Mouse (Mus musculus): ENCODE measurements around the gene Flt3l. TPM values are rescaled to one million over a fixed set of nuclear protein-coding genes. Genes with fewer than 3 reads are reported as not detected.

Flt3l gene
- polyA plus RNA-seq, 1 experiment = 1.6 TPM

DNA sequence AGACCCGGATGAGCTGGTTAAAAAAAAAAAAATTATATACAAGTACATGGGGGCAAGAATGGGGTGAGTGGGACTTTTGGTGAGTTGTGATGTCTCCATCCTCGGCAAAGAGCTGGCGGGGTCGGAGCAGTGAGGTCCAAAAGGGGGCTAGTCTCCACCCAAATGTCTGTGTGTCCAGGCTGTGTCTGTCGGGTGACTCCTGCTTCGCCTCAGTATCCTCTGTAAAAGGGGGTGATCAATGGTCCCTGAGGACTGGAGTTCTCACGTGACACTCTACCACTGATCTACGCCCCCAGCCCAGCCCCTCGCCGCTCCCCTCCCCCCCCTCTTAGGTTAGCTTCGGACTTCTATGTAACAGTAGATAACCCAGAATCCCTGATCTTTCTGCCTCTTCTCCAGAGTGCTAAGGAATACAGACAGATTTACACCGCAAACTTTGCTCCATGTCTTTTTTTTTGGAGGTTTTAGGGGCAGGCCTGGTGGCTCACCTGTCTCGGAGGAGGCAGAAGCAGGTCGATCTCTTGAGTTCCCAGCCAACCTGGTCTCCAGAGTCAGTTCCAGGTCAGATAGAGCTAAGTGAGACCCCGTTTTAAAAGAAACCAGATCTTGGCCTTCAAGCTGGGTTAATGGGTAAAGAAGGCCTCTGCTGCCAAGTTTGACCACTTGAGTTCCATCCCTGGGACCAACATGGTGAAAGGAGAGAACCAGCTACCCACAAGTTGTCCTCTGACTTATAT, 6.3 kb downstream of the Flt3l start:
- Histone ChIP-seq H3K4me3 (ENCODE audit: insufficient read depth, poor library complexity, severe bottlenecking) (peak overlapping the region; percentile 95), H3K79me3 (ENCODE audit: low read depth) (peaks cover 29% of the 10 kb centered on the region), H3K36me3 (ENCODE audit: control insufficient read depth, insufficient read depth) (peaks cover 33% of the 10 kb centered on the region), H3K79me2 (ENCODE audit: control insufficient read depth, insufficient read depth) (peaks cover 36% of the 10 kb centered on the region), H3K27me3 (ENCODE audit: control insufficient read depth, insufficient read depth, insufficient read length) (no peaks in the 10 kb centered on the region), H3ac (ENCODE audit: control insufficient read depth, insufficient read length, low read depth) (no peak overlapping the region)
- TF ChIP-seq CEBPB (IDR thresholded peaks at IDR 0.05; ENCODE audit: low read depth) = no peak

DNA sequence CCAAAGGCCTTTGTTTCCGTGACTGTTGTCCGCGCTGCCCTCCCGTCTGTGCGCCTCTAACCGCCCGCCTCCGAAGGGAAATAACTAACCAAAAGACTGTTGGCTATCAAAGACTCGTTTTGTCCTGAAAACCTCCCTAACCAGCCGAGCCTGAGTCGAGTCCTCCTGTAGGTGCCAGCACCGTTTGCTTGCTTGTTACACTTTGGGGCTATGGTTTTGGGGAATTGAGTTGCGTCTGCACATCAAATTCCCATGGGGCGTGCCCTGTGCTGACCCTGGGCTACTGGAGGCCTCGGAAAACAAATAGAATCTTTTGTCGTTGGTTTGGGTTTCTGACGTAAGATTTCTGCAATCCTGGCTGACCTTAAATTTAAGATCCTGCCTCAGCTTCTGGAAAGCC, 6.9 kb downstream of the Flt3l start:
- TF ChIP-seq CEBPB (IDR thresholded peaks at IDR 0.05; ENCODE audit: low read depth) (peak; percentile 44), FOSL1 (IDR thresholded peaks at IDR 0.05; ENCODE audit: insufficient read depth, low read length, poor library complexity, severe bottlenecking) (no peak)
- peak overlapping the region; percentile 95 for H3K4me3 ChIP-seq (ENCODE audit: insufficient read depth, poor library complexity, severe bottlenecking)
- peak overlapping the region; percentile 68 for H3ac ChIP-seq (ENCODE audit: control insufficient read depth, insufficient read length, low read depth)
- H3K36me3 ChIP-seq (ENCODE audit: control insufficient read depth, insufficient read depth) = peaks cover 37% of the 10 kb centered on the region
- peaks cover 29% of the 10 kb centered on the region for H3K79me3 ChIP-seq (ENCODE audit: low read depth)
- no peaks in the 10 kb centered on the region for H3K27me3 ChIP-seq (ENCODE audit: control insufficient read depth, insufficient read depth, insufficient read length)
- peaks cover 36% of the 10 kb centered on the region for H3K79me2 ChIP-seq (ENCODE audit: control insufficient read depth, insufficient read depth)

DNA sequence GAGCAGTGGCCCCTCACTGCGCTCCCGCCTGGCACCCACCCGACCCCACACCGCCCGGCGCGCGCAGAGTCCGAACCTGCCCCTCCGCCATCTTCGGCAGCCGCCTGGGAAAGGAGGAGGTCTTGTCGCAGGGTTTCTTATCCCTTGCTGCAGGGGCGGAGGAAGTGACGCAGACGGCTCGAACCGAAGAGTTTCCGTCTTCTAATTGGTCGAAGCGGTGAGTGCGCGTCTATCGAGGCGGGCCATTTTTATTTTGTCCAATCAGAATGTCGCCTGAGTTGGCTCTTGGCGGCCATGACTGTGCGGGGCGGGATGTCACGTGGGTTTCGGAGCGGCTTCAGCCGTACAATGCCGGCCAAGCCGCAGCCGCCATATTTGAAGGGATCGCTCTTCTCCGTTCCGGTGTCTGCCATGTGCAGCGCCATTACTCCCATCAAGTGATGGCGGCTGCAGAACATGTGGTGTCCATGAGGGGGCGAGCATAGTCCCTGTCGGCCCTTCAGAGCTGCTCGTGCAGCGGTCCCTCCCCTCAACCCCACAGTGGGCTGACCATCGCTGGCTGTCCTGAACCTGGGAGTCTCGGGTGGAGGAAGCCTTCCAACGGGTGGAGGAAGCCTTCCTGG, 7.5 kb downstream of the Flt3l start, which contains the start of gene Rpl13a:
Rpl13a (minus strand) TSS at position 138 of the 623 bp plus-strand sequence.
- Histone ChIP-seq H3K4me3 (ENCODE audit: insufficient read depth, poor library complexity, severe bottlenecking) (peak within 1 kb of the TSS; percentile 95), H3ac (ENCODE audit: control insufficient read depth, insufficient read length, low read depth) (peak within 1 kb of the TSS; percentile 99), H3K79me2 (ENCODE audit: control insufficient read depth, insufficient read depth) (peaks cover 41% of the 10 kb centered on the region), H3K79me3 (ENCODE audit: low read depth) (peaks cover 33% of the 10 kb centered on the region), H3K27me3 (ENCODE audit: control insufficient read depth, insufficient read depth, insufficient read length) (no peaks in the 10 kb centered on the region), H3K36me3 (ENCODE audit: control insufficient read depth, insufficient read depth) (peaks cover 37% of the 10 kb centered on the region)
- peak; percentile 75 for TF ChIP-seq CTCF (IDR thresholded peaks at IDR 0.05; ENCODE audit: control insufficient read depth, insufficient read depth, insufficient read length)
- TF ChIP-seq MYOD1 (IDR thresholded peaks at IDR 0.05; ENCODE audit: control insufficient read depth, insufficient read length, low read depth) = no peak
- TF ChIP-seq USF1 (IDR thresholded peaks at IDR 0.05; ENCODE audit: low read depth) = peak; percentile 89
- TF ChIP-seq MYOG (IDR thresholded peaks at IDR 0.05; ENCODE audit: control insufficient read depth, extremely low read depth, insufficient read length) = no peak
- no peak for TF ChIP-seq FOSL1 (IDR thresholded peaks at IDR 0.05; ENCODE audit: insufficient read depth, low read length, poor library complexity, severe bottlenecking)
- peak; percentile 96 for TF ChIP-seq MAX (IDR thresholded peaks at IDR 0.05)
- no peak for TF ChIP-seq CEBPB (IDR thresholded peaks at IDR 0.05; ENCODE audit: low read depth)

DNA sequence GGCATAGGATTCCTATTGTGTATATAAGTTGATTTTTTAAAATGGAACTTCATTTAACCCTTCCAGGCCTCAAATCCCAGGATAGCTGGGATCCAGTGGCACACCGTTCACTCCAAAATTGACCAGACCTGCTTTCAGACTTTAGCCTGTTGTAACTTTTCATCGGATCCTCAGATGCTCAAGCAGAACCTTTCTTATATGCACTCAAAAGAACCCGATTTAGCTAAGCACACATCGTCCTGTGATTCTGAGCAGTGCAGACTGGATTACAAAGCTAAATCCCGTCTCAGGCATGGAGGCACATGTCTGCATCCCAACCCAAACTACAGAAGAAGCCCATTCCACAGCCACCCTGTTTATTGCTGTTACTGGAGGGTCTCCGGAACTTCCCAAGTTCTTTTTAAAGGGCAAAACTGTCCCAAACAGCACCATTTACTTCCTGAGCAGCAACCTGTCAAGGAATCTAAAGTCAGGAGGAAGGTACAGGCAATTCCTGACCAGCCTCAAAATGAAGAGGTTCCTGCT, 8.5 kb downstream of the Flt3l start:
- Histone ChIP-seq H3K36me3 (ENCODE audit: control insufficient read depth, insufficient read depth) (peaks cover 47% of the 10 kb centered on the region), H3K79me2 (ENCODE audit: control insufficient read depth, insufficient read depth) (peaks cover 51% of the 10 kb centered on the region), H3K27me3 (ENCODE audit: control insufficient read depth, insufficient read depth, insufficient read length) (no peaks in the 10 kb centered on the region), H3K4me3 (ENCODE audit: insufficient read depth, poor library complexity, severe bottlenecking) (peak overlapping the region; percentile 95), H3K79me3 (ENCODE audit: low read depth) (peaks cover 43% of the 10 kb centered on the region), H3ac (ENCODE audit: control insufficient read depth, insufficient read length, low read depth) (peak overlapping the region; percentile 99)
- TF ChIP-seq MYOD1 (IDR thresholded peaks at IDR 0.05; ENCODE audit: control insufficient read depth, insufficient read length, low read depth) = no peak
- TF ChIP-seq CTCF (IDR thresholded peaks at IDR 0.05; ENCODE audit: control insufficient read depth, insufficient read depth, insufficient read length) = no peak
- TF ChIP-seq MYOG (IDR thresholded peaks at IDR 0.05; ENCODE audit: control insufficient read depth, extremely low read depth, insufficient read length) = no peak
- TF ChIP-seq USF1 (IDR thresholded peaks at IDR 0.05; ENCODE audit: low read depth) = no peak
- TF ChIP-seq MAX (IDR thresholded peaks at IDR 0.05) = peak; percentile 41
- no peak for TF ChIP-seq CEBPB (IDR thresholded peaks at IDR 0.05; ENCODE audit: low read depth)
- no peak for TF ChIP-seq FOSL1 (IDR thresholded peaks at IDR 0.05; ENCODE audit: insufficient read depth, low read length, poor library complexity, severe bottlenecking)

DNA sequence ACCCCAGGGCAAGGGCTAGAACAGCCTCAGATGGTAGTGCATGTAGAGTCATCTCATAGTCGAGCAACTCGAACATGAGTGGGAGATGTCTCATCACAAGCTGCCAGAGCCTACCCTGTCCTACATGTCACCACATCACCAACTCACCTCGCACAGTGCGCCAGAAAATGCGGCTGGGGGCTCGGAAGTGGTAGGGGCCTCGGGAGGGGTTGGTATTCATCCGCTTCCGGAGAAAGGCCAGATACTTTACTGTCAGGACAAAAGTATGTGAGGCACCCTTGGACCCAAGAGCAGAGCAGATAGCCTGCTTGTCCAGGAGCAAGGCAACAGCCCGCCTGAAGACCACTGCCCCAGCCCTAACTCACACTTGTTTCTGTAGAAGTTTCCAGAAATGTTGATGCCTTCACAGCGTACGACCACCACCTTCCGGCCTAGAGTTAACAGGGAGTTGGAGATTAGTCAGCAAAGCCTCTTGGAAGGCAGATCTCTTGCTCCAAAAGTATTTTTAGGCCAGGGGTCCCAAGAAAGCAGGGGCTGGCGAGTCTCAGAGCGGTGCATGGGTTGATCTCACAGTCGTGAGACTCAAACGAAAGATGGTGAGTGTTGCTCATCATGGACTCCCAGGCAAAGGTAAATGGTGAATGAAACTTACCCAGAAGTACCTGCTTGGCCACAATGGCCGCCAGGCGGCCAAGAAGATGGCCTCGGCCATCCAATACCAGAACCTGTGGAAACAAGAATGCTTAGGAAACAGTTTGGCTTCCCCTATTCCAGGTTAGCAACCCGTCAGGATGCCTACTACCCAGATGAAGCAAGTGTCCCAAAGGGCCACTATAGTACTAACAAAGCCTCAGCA, 9.2 kb downstream of the Flt3l start:
- TF ChIP-seq MYOG (IDR thresholded peaks at IDR 0.05; ENCODE audit: control insufficient read depth, extremely low read depth, insufficient read length) = no peak
- TF ChIP-seq MYOD1 (IDR thresholded peaks at IDR 0.05; ENCODE audit: control insufficient read depth, insufficient read length, low read depth) = no peak
- TF ChIP-seq CEBPB (IDR thresholded peaks at IDR 0.05; ENCODE audit: low read depth) = no peak
- no peak for TF ChIP-seq MAX (IDR thresholded peaks at IDR 0.05)
- no peak for TF ChIP-seq USF1 (IDR thresholded peaks at IDR 0.05; ENCODE audit: low read depth)
- TF ChIP-seq CTCF (IDR thresholded peaks at IDR 0.05; ENCODE audit: control insufficient read depth, insufficient read depth, insufficient read length) = no peak
- no peak for TF ChIP-seq FOSL1 (IDR thresholded peaks at IDR 0.05; ENCODE audit: insufficient read depth, low read length, poor library complexity, severe bottlenecking)

More for the DNA sequence above, 9.2 kb downstream of the Flt3l start:
- H3K79me2 ChIP-seq (ENCODE audit: control insufficient read depth, insufficient read depth) = peaks cover 57% of the 10 kb centered on the region
- peak overlapping the region; percentile 95 for H3K4me3 ChIP-seq (ENCODE audit: insufficient read depth, poor library complexity, severe bottlenecking)
- peak overlapping the region; percentile 99 for H3ac ChIP-seq (ENCODE audit: control insufficient read depth, insufficient read length, low read depth)
- H3K36me3 ChIP-seq (ENCODE audit: control insufficient read depth, insufficient read depth) = peaks cover 54% of the 10 kb centered on the region
- peaks cover 48% of the 10 kb centered on the region for H3K79me3 ChIP-seq (ENCODE audit: low read depth)
- no peaks in the 10 kb centered on the region for H3K27me3 ChIP-seq (ENCODE audit: control insufficient read depth, insufficient read depth, insufficient read length)
